Mouse (Mus musculus) monocyte, adult 5-6 weeks (primary cell): ENCODE measurements at regions not wholly inside any gene's neighbourhood (a gene's known extent, or its start where the extent isn't known, plus 50 kb on each side); places are given as distances from the start of the nearest gene placed in this dataset.

Source experiments
- ATAC-seq: fragments of 153-309, 156-312 bp; replicated peaks from 2 replicates; pipeline ENCODE4 v1.8.0; 2017; ENCODE audit warnings: mild to moderate bottlenecking; ENCODE audit not compliant: low TSS enrichment, insufficient number of reproducible peaks, severe bottlenecking, poor library complexity, low FRiP score

- ATAC-seq: no peak
Measured at GRCm38 (mm10) chr16:76626142-76626541, 252.5 kb upstream of the Nrip1 start.

GRCm38 (mm10) chr16:76621715-76622114 lies 248.1 kb upstream of the Nrip1 start:
- ATAC-seq: no peak

GRCm38 (mm10) chr16:76618295-76618694 lies 244.7 kb upstream of the Nrip1 start:
- ATAC-seq: no peak

- no peak for ATAC-seq
Measured at GRCm38 (mm10) chr16:76611061-76611460, 237.4 kb upstream of the Nrip1 start.

GRCm38 (mm10) chr16:76604914-76605313 lies 231.3 kb upstream of the Nrip1 start:
- no peak for ATAC-seq

GRCm38 (mm10) chr16:76603846-76604258 lies 230.2 kb upstream of the Nrip1 start:
- ATAC-seq: peak; percentile 50; the same call in 1 of the 2 replicates

- ATAC-seq: no peak
Measured at GRCm38 (mm10) chr16:76603431-76603830, 229.8 kb upstream of the Nrip1 start.

GRCm38 (mm10) chr16:76600131-76600530 lies 226.5 kb upstream of the Nrip1 start:
- ATAC-seq: no peak

- ATAC-seq: no peak
Measured at GRCm38 (mm10) chr16:76591956-76592768, 218.5 kb upstream of the Nrip1 start.

- no peak for ATAC-seq
Measured at GRCm38 (mm10) chr16:76589791-76590190, 216.2 kb upstream of the Nrip1 start.

GRCm38 (mm10) chr16:76577206-76577605 lies 203.6 kb upstream of the Nrip1 start:
- ATAC-seq: no peak

GRCm38 (mm10) chr16:76575281-76575680 lies 201.7 kb upstream of the Nrip1 start:
- no peak for ATAC-seq

GRCm38 (mm10) chr16:76566220-76566619 lies 192.6 kb upstream of the Nrip1 start:
- no peak for ATAC-seq

- no peak for ATAC-seq
Measured at GRCm38 (mm10) chr16:76554846-76555245, 181.2 kb upstream of the Nrip1 start.

GRCm38 (mm10) chr16:76549628-76550027 lies 176.0 kb upstream of the Nrip1 start:
- peak; percentile 50; the same call in 1 of the 2 replicates for ATAC-seq

GRCm38 (mm10) chr16:76547087-76547486 lies 173.5 kb upstream of the Nrip1 start:
- no peak for ATAC-seq

GRCm38 (mm10) chr16:76546632-76547031 lies 173.0 kb upstream of the Nrip1 start:
- no peak for ATAC-seq

- no peak for ATAC-seq
Measured at GRCm38 (mm10) chr16:76545942-76546341, 172.3 kb upstream of the Nrip1 start.

GRCm38 (mm10) chr16:76544972-76545371 lies 171.3 kb upstream of the Nrip1 start:
- no peak for ATAC-seq

- no peak for ATAC-seq
Measured at GRCm38 (mm10) chr16:76540964-76541363, 167.3 kb upstream of the Nrip1 start.
